Mouse (Mus musculus): ENCODE data around the gene Golga1.

Golga1 gene

DNA sequence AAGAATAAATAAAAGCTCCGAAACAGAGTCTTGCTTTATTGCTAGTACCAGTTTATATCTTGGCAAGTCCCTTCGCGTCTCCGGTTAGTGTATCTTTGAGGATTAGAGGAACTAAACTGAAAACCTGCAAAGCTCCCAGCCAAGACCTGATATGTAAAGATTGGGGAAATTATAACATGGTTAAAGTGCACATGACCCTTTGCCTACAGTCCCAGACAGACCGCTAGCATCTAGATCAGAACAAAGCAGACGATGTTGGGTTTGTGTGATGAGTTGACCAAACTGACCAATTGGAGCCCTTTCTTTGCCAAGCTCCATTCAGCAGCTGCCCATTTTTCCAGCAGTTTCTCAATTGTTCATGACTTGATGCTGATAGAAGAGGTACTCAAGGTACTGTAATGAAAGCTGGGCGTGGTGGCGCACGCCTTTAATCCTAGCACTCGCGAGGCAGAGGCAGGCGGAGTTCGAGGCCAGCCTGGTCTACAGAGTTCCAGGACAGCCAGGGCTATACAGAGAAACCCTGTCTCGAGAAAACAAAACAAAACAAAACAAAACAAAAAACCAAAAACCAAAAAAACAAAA lies 59.1 kb downstream of the Golga1 start:
- no peak for DNase-seq (ENCODE audit: low read depth, low spot score)

DNA sequence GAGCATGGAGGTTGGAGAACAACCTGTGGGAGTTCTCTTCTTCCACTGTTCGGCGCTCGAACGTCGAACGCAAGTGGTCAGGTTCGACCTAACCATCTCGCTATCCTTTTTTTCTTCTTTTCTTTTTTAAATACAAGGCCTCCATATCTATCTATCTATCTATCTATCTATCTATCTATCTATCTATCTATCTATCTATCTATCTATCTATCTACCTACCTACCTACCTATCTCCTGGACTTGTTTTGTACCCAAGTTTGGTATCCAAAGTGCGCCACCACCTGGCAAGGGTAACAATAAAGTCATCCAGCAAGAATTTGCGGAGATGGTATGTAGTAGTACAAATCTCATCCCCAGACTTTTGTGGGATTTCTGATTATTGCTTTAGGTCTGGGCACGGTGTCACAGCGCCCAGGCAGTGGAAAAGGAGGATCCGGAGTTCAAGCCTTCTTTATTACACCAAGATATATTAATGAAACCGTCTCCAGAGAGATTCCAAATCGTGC lies 59.7 kb downstream of the Golga1 start, which contains the start of gene Rpl35:
TSS of gene Rpl35 (minus strand) at position 51 of the 506 bp plus-strand sequence.
- no peak for DNase-seq (ENCODE audit: low read depth, low spot score)

DNA sequence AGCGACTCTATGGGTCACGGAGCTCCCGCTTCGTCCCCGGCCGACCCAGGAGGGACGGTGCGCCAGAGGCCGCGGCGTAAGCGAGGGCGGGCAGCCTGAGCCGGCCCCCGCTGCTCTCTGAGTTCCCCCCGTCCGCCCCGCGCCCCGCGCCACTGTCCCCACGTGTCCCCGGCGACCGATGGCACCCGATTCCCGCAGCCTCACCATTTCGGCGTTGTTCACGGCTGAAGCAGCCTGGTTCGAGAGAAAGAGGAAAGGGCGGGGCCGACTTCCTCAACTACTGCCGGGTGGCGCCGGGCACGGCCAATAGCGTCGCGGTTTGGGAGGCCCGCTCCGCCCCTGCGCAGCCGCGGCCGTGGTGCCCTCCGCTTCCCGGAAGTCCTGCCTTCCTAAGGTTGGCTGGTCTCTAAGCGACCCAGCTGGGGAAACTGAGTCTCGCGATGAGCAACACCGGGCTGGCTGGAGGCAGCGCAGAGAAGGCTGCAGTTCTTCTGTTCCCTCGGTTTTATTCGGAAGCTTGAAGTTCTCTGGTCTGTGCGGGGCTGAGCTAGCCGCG lies 60.4 kb downstream of the Golga1 start, which contains the start of gene Arpc5l:
TSS of gene Arpc5l (plus strand) at position 469 of the 556 bp plus-strand sequence.
- DNase-seq (ENCODE audit: low read depth, low spot score): peak; percentile 85

DNA sequence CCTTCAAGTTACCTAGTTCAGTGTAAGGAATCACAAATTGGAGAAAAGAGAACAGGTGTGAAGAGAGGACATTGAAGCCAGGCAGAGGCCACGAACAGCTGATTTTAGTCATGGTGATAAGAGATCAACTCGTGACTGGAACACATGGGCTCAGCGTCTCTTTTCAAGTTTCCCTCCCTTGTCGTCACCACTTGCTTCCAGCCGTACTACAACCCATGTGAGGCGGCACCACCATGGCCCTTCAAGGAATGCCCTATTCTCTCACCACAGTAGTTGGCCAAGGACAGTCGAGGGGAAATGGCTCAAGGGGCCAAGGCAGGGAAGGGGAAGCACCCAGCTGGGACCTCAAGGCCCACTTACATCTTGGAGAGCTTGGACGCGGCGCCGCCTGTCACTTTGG lies 61.0 kb downstream of the Golga1 start:
- no peak for DNase-seq (ENCODE audit: low read depth, low spot score)

DNA sequence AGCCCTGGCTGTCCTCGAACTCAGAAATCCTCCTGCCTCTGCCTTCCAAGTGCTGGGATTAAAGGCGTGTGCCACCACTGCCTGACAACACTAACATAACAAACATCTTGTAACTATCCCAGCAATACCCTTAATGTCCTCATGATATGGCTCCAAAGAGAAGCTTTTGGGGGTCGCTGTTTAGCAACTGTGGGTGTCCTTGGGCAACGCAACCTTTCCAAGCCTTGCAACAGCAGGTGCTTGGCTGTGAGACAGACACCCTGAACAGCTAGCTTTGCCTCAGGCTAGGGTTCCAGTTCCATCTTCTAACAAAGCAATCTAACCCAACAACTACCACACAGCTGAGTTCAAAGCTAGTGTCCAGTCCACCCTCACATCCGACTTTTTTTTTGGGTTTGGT lies 61.8 kb downstream of the Golga1 start:
- no peak for DNase-seq (ENCODE audit: low read depth, low spot score)

DNA sequence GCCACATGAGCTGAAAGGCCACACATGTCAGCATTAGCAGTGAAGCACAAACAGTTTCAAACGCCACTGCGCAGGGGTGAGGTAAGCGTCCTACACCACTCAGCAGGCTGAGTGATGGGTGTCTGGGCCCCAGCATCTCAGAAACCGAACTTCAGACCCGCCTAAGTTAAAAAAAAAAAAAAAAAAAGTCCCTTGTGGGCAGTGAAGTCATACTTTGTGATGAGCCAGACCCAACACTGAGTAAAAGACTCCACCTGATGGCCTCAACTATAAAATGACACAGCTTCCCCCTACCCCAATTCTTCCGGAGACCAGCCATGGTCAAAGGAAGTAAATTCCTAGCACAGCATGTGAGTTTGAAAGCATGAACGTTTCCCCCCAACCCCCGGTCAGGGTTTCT lies 62.2 kb downstream of the Golga1 start:
- no peak for DNase-seq (ENCODE audit: low read depth, low spot score)

DNA sequence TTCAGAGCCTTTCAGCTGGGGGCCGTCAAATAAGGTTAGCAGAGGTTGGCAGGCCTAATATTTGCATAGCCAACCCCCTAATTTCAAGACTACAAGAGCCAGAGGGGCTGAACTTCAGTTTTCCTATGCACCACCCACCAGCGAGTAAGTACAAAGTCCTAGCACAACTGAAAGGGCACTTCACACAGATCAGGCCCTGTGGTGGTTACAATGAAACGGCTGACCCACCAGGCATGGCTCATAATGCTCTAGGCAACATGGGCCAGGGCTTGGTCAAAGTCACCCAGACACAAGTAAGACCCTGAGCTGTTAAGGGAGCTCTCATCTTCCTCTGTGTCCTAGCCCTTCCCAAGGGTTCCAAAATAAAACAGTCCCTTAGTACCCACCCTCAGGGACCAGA lies 63.5 kb downstream of the Golga1 start:
- DNase-seq (ENCODE audit: low read depth, low spot score): no peak

DNA sequence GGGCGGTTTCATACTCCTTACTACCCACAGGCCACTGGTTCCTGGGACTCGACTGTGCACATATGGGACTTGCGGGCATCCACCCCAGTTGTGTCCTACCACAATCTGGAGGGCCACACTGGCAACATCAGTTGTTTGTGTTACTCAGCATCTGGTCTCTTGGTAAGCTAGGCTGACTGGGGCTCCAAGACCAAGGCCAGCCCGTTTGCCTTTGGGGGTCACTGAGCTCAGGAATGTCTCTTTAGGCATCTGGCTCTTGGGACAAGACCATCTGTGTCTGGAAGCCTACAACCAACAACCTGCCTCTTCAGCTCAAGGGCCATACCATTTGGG lies 64.8 kb downstream of the Golga1 start:
- no peak for DNase-seq (ENCODE audit: low read depth, low spot score)

DNA sequence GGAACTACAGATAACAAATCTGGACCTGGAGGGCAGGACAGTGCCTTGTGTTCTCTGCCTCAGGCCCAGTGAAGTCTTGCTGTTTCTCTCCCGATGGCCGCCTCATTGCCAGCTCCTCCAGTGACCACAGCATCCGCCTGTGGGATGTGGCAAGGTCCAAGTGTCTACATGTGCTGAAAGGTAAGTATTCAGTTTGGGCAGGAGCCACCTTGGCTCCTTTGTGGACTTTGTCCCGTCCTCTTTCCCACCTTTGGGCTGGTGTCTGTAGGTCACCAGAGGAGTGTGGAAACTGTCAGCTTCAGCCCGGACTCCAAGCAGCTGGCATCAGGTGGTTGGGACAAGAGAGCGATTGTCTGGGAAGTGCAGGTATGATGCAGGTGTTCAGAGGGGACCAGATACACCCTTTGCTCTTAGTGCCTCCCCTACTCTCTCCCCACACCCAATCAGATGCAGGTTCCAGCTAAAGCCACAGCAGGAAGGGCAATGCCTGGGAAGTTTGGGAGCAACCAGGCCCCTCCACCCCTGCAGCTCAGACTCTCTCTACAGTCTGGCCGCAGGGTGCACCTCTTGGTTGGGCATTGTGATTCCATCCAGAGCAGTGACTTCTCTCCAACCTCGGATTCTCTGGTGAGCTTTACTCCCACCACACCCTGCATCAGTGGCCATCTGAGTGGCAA lies 65.3 kb downstream of the Golga1 start:
- DNase-seq (ENCODE audit: low read depth, low spot score): no peak

DNA sequence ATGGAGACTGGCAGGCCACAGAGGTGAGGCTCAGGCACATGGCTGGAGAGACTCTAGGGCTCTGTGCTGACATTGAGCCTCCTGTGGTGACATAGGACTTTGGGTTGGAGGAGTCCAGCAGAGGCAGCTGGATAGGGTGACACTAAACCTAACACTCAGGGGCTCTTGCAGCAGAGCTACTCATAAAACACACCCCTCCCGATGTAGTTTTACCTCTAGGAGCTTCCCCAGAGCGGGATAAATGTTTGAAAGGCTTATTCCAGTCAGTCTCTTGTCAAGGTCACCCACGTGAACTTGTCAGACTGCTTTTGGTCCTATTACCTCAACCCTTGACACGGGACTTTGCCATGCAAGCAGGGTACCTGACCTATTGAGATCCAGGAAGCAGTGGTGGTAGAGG lies 66.0 kb downstream of the Golga1 start:
- no peak for DNase-seq (ENCODE audit: low read depth, low spot score)

DNA sequence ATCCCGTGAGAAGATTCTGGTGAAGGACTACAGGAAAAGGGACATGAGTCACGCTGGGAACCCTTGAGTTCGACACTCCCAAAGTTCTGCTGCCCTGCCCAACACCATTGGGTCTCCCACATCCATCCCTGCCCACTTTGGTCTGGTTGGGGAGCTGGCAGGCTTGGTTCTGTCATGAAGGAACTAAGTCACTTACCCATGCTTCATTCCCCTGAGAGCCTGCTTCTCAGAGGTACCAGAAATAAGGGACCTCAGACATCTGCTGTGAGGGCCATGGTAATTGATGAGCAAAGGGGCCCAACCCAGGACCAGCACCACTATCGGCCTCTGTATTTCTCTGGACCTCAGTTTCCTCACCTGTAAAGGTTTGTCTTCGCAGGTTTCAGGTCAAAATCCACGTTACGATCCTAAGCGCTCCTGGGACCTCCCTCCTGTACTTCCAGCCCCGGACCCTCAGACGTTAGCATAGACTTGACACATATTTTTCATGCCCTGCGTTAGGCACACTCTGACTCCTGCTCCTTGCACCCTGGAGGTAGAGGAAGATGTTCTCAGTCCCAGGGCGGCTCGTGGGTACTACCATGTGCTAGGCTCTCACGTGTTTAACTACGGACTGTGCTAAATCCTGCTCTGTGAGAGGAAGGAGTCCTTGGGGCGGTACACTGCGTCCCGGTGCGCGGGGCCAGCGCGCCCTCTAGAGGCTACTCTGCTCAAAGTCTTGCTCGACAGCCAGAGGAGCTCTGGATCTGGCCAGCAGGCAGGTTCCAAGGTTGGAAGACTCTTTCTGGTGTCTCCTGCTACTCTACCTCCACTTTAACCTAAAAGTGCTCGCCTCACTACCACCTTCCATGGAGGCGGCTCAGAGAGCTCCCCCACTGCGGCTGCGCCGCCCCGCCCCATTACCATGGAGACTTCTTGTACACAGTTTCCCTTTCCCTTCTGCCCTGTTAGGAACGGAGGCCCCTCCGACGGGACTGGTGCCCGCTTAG lies 67.7 kb downstream of the Golga1 start, which contains the start of gene Wdr38:
TSS of gene Wdr38 (plus strand) at position 91 of the 989 bp plus-strand sequence.
- peak; percentile 86 for DNase-seq (ENCODE audit: low read depth, low spot score)

DNA sequence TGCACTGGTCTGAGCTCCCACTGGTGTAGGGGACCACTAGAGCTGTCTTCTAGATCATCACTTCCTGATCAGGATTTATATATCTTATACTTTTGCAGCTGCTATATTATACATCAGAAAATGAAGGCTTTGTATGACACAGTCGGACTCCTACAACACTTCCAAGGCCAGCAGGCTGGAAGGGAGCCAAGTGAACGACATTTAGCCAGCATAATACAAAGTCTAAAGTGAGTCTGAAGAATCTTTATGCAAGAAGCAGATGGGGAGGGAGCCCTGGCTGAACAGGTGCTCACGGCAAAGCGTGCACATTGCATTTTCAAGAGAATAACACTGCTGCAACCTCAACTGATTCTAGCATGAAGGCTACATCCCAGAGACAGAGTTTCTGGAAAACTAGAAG lies 72.9 kb downstream of the Golga1 start:
- DNase-seq (ENCODE audit: low read depth, low spot score): no peak

DNA sequence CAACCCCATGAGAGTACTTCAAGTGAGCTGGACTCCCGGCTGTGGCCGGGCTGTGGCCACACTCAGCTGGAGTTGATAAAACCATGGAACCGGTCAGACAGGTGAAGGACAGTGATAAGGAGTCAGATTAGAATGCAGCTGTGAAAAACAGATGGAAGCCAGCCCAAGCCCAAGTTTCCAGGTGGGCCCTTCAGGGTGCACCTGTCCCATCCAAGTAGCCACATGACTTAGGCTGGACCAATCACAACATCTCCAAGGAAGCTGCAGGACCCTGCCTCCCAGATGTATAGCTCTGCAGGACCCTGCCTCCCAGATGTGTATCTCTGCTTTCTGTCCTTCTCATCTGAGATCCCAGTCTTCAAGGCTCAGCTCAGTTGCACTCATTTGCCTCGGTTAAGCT lies 73.3 kb downstream of the Golga1 start:
- DNase-seq (ENCODE audit: low read depth, low spot score): no peak

DNA sequence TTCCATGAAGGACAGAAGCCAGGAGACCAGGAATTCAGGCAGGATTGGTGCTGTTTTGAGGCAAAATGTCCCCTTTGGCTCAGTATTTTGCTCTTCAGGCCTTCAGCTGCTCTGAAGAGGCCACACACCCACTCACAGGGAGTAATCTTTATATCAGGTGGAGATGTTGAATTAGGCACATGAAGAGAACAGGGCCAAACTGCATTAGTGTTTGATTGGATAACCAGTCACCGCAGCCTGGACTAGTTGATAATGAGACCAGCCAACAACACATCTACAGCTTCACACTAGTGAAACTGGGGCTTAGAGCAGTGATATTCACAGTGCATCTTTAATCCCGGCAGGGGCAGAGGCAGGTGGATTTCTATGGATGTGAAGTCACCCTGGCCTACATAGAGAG lies 76.4 kb downstream of the Golga1 start:
- DNase-seq (ENCODE audit: low read depth, low spot score): no peak

DNA sequence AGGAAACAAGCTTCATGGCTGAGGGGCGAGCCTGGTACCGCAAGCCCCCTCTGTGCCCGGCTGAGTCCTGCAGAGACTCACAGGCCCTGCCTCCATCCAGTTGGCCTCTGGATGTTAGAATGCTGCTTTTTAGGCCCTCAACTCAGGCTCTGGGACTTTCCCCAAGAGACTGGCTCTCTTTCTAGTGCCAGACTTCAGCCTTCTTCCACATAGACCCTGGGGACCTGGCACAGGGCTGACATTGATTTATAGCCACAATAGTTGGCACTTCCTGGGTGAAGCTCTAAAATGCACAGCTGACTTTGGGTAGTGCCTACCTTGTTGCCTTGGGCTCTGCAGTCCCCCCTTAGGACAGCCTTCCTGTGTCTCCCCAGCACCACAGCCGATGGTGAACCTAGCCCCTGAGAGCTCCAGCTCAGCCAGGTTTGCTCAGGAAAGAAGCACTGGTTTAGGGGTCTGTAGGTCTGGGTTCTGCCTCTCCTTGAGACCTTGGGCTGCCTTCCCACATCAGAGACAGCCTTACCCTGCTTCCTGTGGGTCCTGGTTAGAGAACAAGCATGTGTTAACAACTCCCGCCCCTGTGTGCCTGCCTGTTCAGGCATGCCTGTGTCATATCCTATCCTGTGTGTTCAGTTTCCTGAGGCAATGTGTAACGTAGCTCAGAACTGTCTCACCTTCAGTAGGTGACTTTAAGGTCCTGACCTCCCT lies 77.4 kb downstream of the Golga1 start:
- DNase-seq (ENCODE audit: low read depth, low spot score): no peak

DNA sequence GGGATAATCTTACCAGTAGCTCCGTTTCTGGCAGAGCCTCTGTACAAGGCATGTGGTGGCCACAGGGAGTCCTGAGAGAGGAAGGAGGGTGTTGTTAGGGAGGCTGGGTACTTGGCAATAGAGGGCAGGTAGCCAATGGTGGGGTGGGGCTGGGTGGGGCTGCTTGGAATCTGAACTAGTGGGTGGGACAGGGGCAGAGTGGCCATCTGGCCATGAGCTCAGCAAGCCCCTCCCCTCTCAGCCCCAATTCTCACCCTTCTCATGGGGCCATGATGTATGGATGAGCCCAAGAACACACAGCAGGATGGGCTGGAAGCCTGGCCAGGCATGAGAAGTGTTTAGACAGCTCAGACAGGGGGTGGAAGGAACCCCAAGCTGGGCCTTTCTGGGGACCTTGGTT lies 78.0 kb downstream of the Golga1 start:
- DNase-seq (ENCODE audit: low read depth, low spot score): no peak

DNA sequence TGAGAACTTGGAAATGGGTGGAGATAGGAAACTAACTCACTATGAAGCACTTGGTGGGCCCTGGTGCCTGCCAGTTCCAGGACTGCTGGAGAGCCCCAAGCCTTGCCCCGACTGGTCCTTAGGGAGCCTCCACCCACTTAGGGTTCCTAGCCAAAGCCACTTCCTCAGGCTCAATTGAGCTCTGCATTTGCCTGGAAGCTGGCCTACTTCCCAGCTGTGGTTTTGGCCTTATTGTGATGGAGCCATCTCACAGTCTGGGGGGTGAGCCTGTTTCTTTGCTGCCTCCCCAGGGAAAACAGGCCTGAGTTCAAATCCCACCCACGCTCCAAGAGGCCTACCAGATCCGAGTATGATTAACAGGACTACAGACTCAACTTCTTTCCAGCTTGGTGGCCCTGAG lies 78.8 kb downstream of the Golga1 start:
- no peak for DNase-seq (ENCODE audit: low read depth, low spot score)

DNA sequence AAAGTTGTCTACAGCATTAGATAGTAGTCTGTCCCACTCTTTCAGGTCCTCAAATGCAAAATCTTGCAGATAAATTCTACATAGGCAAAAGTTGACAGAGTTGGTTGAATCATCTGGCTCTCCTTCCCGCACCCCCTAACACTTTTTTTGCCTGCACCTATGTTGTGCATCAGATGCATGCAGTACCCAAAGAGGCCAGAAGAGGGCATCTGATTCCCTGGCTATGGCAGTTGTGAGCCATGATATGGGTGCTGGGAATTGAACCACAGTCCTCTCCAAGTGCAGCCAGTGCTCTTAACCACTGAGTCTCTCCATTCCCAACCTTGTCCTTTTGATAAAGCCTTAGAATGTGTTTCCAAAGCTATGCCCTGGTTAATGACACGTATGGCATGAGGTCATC lies 81.9 kb downstream of the Golga1 start:
- no peak for DNase-seq (ENCODE audit: low read depth, low spot score)

DNA sequence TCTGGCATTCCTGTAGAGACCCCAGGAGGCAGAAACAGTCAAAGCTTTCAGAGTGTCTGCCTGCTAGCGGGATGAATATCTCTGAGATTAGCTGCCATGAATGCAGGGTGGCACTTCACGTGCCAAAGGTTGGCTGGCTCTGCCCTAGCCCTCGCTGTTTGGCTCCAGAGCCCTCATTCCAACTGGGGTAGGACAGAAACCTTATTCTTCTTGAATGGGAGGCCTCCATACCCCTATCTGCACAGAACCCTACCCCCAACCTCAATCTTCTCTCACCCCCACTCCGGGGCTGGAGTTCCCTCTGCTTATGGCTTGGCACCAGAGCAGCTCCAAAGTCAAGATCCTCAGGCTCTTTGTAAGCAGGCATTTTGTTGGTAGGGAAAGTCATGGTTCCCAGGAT lies 87.5 kb downstream of the Golga1 start:
- DNase-seq (ENCODE audit: low read depth, low spot score): no peak

DNA sequence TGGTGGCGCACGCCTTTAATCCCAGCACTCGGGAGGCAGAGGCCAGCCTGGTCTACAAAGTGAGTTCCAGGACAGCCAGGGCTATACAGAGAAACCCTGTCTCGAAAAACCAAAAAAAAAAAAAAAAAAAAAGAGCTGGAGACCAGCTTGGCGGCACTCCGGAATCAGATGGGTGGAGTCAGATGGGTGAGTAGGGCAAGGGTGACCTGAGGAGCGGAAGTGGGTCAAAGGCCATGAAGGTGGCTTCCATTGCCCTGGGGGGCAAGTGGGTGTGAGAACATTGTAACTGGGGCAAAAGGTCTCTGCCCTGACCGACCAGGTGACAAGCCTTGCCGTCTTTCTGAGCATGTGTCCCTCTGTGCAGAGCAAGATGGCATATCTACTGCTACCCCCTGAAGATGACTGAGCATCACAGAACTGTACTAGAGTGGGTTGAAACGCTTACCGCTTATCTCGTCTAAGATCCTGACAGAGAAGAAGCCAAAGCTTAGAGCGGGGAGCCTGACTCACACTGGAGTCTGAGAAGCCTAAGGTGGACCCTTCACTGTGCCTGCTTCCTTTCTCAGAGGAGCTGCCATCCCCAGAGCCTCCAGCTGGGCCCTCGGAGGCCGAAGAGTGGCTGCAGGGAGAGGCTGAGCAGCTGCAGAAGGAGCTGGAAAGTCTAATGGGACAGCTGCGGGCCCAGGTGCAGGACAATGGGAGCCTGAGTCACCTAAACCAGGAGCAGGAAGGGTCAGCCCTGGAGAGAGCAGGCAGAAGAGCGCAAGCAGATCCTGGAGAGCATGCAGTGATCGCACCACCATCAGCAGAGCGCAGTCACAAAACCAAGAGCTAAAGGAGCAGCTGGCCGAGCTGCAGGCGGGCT lies 89.2 kb downstream of the Golga1 start:
- DNase-seq (ENCODE audit: low read depth, low spot score): no peak

Data from forelimb bud, embryonic 11.5 days (tissue).